Mouse (Mus musculus): ENCODE results near the gene Coro6. TPM values are rescaled to one million over a fixed set of nuclear protein-coding genes. Genes with fewer than 3 reads are reported as not detected.

Coro6 gene
- total RNA-seq, 1 experiment, result 0.80 TPM

- no peak for DNase-seq (ENCODE audit: low read depth, low spot score)
- Histone ChIP-seq H3K4me1 (ENCODE audit: control insufficient read depth in 2 of 2, insufficient read depth in 2 of 2, low read length in 2 of 2, poor library complexity in 1 of 2) (peaks cover 5 to 48% of the 10 kb centered on the region in 2 experiments; a peak in 3 of 4 replicates), H3K9ac (ENCODE audit: insufficient read depth, low read depth, low read length, poor library complexity, severe bottlenecking) (no peak overlapping the region), H3K9me3 (ENCODE audit: control insufficient read depth, insufficient read depth, low read depth, low read length) (no peaks in the 10 kb centered on the region), H3K4me3 (ENCODE audit: insufficient read depth in 1 of 2, low read depth in 1 of 2, low read length in 2 of 2, poor library complexity in 1 of 2, severe bottlenecking in 1 of 2) (no peak overlapping the region), H3K36me3 (ENCODE audit: control insufficient read depth, insufficient read depth, low read length, poor library complexity, severe bottlenecking) (peaks cover 69% of the 10 kb centered on the region), H3K27ac (ENCODE audit: insufficient read depth, low read depth, low read length, poor library complexity, severe bottlenecking) (no peak overlapping the region)
- in situ Hi-C loops (cut with MboI; ENCODE audit: low sequenced_read_pairs in 2 of 2, unreplicated experiment in 2 of 2), result no loop called here
- no peak for TF ChIP-seq CHD2 (IDR thresholded peaks at IDR 0.05; ENCODE audit: low read depth, low read length)
- no peak for TF ChIP-seq MAFK (IDR thresholded peaks at IDR 0.05; ENCODE audit: insufficient read depth, low read depth, low read length)
- no peak for TF ChIP-seq ZC3H11A (IDR thresholded peaks at IDR 0.05; ENCODE audit: borderline replicate concordance, low read depth, low read length)
- no peak for TF ChIP-seq HCFC1 (IDR thresholded peaks at IDR 0.05; ENCODE audit: borderline replicate concordance, insufficient read depth, low read length)
- TF ChIP-seq ZNF384 (IDR thresholded peaks at IDR 0.05; ENCODE audit: low read depth, low read length), result no peak
These were observed 39.8 kb downstream of the Coro6 start for GRCm38 (mm10) chr11:77501971-77502370.

- DNase-seq (ENCODE audit: low read depth, low spot score), result no peak
- Histone ChIP-seq H3K4me3 (ENCODE audit: insufficient read depth in 1 of 2, low read depth in 1 of 2, low read length in 2 of 2, poor library complexity in 1 of 2, severe bottlenecking in 1 of 2) (no peak overlapping the region), H3K27ac (ENCODE audit: insufficient read depth, low read depth, low read length, poor library complexity, severe bottlenecking) (no peak overlapping the region), H3K9ac (ENCODE audit: insufficient read depth, low read depth, low read length, poor library complexity, severe bottlenecking) (no peak overlapping the region), H3K9me3 (ENCODE audit: control insufficient read depth, insufficient read depth, low read depth, low read length) (no peaks in the 10 kb centered on the region), H3K4me1 (ENCODE audit: control insufficient read depth in 2 of 2, insufficient read depth in 2 of 2, low read length in 2 of 2, poor library complexity in 1 of 2) (peaks cover 3 to 45% of the 10 kb centered on the region in 2 experiments; a peak in 3 of 4 replicates), H3K36me3 (ENCODE audit: control insufficient read depth, insufficient read depth, low read length, poor library complexity, severe bottlenecking) (peaks cover 71% of the 10 kb centered on the region)
- in situ Hi-C loops (cut with MboI; ENCODE audit: low sequenced_read_pairs in 2 of 2, unreplicated experiment in 2 of 2), result no loop called here
- TF ChIP-seq ZC3H11A (IDR thresholded peaks at IDR 0.05; ENCODE audit: borderline replicate concordance, low read depth, low read length), result no peak
- TF ChIP-seq CHD2 (IDR thresholded peaks at IDR 0.05; ENCODE audit: low read depth, low read length), result no peak
- TF ChIP-seq ZNF384 (IDR thresholded peaks at IDR 0.05; ENCODE audit: low read depth, low read length), result no peak
- no peak for TF ChIP-seq MAFK (IDR thresholded peaks at IDR 0.05; ENCODE audit: insufficient read depth, low read depth, low read length)
- TF ChIP-seq HCFC1 (IDR thresholded peaks at IDR 0.05; ENCODE audit: borderline replicate concordance, insufficient read depth, low read length), result no peak
These were observed 40.3 kb downstream of the Coro6 start for GRCm38 (mm10) chr11:77502481-77502880.

- H3K4me1 ChIP-seq (ENCODE audit: control insufficient read depth in 2 of 2, insufficient read depth in 2 of 2, low read length in 2 of 2, poor library complexity in 1 of 2), result peaks cover under 1 to 45% of the 10 kb centered on the region in 2 experiments; a peak in 3 of 4 replicates
- in situ Hi-C loops (cut with MboI; ENCODE audit: low sequenced_read_pairs in 2 of 2, unreplicated experiment in 2 of 2), result no loop called here
- H3K27ac ChIP-seq (ENCODE audit: insufficient read depth, low read depth, low read length, poor library complexity, severe bottlenecking), result peak overlapping the region; percentile 33; the same call in 1 of the 2 replicates
- DNase-seq (ENCODE audit: low read depth, low spot score), result no peak
- H3K9ac ChIP-seq (ENCODE audit: insufficient read depth, low read depth, low read length, poor library complexity, severe bottlenecking), result no peak overlapping the region
- TF ChIP-seq HCFC1 (IDR thresholded peaks at IDR 0.05; ENCODE audit: borderline replicate concordance, insufficient read depth, low read length) (no peak), ZNF384 (IDR thresholded peaks at IDR 0.05; ENCODE audit: low read depth, low read length) (no peak), CHD2 (IDR thresholded peaks at IDR 0.05; ENCODE audit: low read depth, low read length) (no peak)
- H3K36me3 ChIP-seq (ENCODE audit: control insufficient read depth, insufficient read depth, low read length, poor library complexity, severe bottlenecking), result peaks cover 71% of the 10 kb centered on the region
- no peaks in the 10 kb centered on the region for H3K9me3 ChIP-seq (ENCODE audit: control insufficient read depth, insufficient read depth, low read depth, low read length)
- no peak overlapping the region for H3K4me3 ChIP-seq (ENCODE audit: insufficient read depth in 1 of 2, low read depth in 1 of 2, low read length in 2 of 2, poor library complexity in 1 of 2, severe bottlenecking in 1 of 2)
These were observed 41.3 kb downstream of the Coro6 start for GRCm38 (mm10) chr11:77503511-77503910.

GRCm38 (mm10) chr11:77504377-77504776 lies 42.2 kb downstream of the Coro6 start:
- TF ChIP-seq MAFK (IDR thresholded peaks at IDR 0.05; ENCODE audit: insufficient read depth, low read depth, low read length), result no peak
- TF ChIP-seq ZNF384 (IDR thresholded peaks at IDR 0.05; ENCODE audit: low read depth, low read length), result no peak
- no peak for TF ChIP-seq HCFC1 (IDR thresholded peaks at IDR 0.05; ENCODE audit: borderline replicate concordance, insufficient read depth, low read length)
- TF ChIP-seq CHD2 (IDR thresholded peaks at IDR 0.05; ENCODE audit: low read depth, low read length), result no peak
- no peak for TF ChIP-seq ZC3H11A (IDR thresholded peaks at IDR 0.05; ENCODE audit: borderline replicate concordance, low read depth, low read length)
- Histone ChIP-seq H3K9ac (ENCODE audit: insufficient read depth, low read depth, low read length, poor library complexity, severe bottlenecking) (no peak overlapping the region), H3K4me1 (ENCODE audit: control insufficient read depth in 2 of 2, insufficient read depth in 2 of 2, low read length in 2 of 2, poor library complexity in 1 of 2) (peaks cover 0 to 40% of the 10 kb centered on the region in 2 experiments; a peak in 3 of 4 replicates), H3K9me3 (ENCODE audit: control insufficient read depth, insufficient read depth, low read depth, low read length) (no peaks in the 10 kb centered on the region), H3K36me3 (ENCODE audit: control insufficient read depth, insufficient read depth, low read length, poor library complexity, severe bottlenecking) (peaks cover 68% of the 10 kb centered on the region), H3K27ac (ENCODE audit: insufficient read depth, low read depth, low read length, poor library complexity, severe bottlenecking) (no peak overlapping the region), H3K4me3 (ENCODE audit: insufficient read depth in 1 of 2, low read depth in 1 of 2, low read length in 2 of 2, poor library complexity in 1 of 2, severe bottlenecking in 1 of 2) (no peak overlapping the region)
- in situ Hi-C loops (cut with MboI; ENCODE audit: low sequenced_read_pairs in 2 of 2, unreplicated experiment in 2 of 2), result no loop called here
- DNase-seq (ENCODE audit: low read depth, low spot score), result no peak

All from ES-E14 (cell line).